Mouse (Mus musculus): ENCODE results near the gene Slc30a2.
"Not testable (repeated sequence)": the region's sequence is repeated elsewhere in the genome, so short reads cannot be mapped to it uniquely, and the experiment has no call there.

The Slc30a2 gene

DNA sequence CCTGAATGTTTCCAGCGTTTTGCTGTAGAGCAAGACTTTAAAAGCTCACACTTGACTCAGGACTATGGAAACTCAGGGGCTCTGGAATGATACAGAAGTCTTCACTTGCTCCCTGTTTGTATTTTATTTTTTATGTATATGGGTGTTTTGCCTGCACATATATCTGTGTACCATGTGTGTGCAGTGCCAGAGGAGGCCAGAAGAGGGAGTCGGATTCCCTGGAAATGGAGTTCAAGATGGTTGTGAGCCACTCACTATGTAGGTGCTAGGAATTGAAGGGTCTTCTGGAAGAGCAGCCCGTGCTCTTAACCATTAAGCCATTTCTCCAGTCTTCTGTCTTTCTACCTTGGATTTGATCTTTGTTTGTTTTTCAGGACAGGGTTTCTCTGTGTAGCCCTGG lies 21.5 kb upstream of the Slc30a2 start:
- DNase-seq = no peak

DNA sequence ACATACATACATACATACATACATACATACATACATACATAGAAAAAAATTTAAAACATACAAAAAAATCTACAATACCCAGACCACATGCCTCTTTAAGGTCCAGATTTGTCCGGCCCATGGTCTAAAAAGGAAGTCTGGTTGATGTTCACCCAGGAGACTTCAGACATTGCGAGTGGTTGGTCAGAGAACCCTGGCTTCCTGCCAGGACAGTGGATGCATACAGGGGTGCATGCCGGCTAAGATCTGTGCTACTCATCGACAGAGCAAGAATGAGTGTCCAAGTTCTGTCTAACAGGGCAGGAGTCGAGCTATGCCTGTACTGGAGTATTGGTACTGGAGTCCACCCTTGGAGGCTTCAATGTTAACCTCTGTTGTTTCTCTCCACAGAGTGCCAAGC lies 18.3 kb upstream of the Slc30a2 start:
- no peak for DNase-seq

DNA sequence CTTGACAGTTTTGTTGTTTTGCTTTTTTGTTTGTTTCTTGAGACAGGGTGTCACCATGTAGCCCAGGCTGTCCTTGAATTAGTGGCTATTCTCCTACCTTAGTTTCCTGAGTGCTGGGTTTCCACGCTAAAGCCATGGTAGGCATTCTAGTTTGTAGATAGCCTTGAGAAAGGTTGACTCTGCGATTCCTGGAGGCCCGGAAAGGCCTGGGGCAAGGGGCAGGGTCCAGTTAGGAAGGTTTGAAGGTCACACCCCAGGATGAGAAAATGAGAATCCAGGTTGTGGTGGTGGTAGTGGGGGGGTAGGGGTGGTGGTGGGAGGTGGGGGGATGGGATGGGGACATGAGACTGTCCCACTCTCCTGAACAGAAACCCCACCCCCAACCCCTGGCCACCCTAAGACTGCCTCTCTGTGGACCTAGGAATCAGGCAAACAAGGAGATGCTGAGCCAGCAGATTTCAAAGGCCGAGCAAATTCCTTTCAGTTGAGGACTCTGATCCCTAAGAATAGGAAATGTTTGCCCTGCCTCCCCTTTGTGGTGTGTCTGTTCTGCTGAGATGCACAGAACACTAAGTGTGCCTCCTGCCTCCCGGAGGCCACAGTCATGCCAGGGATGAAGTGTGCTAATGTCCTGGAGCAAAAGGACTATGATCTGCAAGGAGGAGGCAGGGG lies 16.0 kb upstream of the Slc30a2 start:
- no peak for DNase-seq

DNA sequence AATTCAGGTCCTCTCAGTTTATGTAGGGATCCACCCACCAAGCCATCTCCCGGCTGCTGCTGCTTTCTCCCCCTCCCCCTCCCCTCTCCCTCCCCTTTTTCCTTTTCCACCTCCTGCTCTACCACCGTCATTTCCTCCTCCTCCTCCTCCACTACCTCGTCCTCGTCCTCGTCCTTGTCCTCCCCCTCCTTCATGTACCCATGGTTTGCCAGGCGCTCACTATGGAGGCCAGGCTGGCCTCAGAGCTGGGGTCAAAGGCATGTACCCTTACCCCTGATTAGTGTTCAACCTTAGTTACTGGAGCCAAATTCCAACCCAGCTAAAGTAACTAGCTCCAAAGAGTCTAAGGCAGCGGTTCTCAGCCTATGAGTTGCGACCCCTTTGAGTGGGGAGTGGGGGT lies 14.8 kb upstream of the Slc30a2 start:
- no peak for DNase-seq

DNA sequence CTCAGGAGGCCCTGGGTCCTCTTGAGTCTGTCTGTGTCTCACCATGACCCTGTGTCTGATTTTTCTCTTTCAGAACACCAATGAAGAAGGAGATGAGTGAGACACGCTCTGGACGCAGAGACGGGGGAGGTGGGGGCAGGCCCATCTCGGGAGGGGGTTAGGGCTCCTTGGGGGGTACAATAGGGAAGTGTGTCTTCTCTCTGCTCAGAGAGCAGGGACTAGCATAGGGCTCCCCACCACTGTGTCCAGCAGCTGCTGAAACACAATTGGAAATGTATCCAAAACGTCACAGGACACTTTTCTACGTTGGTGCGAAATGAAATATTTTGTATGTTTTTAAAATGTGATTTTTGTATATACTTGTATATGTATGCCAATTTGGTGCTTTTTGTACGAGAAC lies 14.1 kb upstream of the Slc30a2 start:
- no peak for DNase-seq

DNA sequence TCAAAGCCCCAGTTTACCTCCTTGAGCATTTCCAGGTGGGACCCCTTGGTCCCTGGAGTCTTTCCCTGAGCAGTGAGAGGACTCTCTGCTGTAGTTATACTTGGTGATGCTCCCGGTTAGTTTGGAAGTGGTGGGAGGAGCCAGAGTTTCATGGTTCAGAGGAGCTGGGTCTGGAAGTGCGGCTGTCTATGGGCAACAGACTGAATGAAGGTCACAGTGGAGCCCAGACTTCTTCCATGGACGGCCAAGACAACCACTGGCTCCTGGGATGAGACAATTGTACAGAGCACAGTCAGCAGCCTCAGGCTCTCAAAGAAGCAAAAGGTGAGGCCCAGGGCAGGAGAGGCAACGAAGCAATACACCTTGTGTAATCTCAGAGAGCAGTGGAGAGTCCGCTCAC lies 12.7 kb upstream of the Slc30a2 start:
- no peak for DNase-seq

DNA sequence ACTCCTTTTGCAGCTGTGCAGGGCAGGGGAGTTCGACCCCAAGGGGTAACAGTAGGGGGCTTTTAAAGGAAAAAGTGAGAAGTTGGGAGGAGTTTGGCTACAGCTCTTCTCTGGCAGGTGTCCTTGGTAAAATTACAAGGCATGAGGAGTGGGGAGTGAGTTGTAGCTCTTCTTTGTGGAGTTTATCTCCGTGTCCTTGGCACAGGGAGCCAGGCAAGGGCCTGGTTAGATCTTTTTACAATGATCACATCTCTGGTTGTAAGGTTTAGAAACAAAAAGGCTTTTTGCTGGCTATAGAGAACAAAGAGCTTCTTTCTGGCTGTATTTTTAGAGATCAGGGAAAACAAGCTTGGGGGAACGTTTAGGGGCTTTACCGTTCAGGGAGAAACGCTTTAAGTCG lies 1.8 kb upstream of the Slc30a2 start:
- DNase-seq = not testable (repeated sequence)

DNA sequence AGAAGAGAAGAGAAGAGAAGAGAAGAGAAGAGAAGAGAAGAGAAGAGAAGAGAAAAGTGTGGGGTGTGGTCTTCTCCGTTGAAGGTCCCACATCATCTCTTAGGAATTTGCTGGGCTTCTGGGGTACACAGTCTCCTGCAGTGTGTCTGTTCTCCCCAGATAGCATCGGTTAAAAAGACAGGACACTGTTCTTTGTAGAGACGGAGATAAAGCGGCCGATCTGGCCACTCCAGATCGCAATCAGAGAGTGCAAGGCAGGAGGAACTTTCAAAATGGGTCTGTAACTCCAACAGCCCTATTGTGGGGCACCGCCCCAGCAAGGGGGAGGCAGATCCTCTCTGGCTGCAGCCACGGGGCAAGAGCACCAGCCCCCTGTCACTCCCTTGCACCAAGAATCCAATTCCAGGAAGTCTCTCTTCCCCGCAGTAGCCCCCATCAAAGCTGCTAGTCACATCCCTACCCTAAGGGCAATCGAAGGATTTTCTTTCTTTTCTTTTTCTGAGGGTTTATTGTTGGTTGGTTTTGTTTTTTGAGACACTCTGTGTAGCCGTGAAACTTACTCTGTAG lies 685 bp upstream of the Slc30a2 start:
- DNase-seq = no peak

DNA sequence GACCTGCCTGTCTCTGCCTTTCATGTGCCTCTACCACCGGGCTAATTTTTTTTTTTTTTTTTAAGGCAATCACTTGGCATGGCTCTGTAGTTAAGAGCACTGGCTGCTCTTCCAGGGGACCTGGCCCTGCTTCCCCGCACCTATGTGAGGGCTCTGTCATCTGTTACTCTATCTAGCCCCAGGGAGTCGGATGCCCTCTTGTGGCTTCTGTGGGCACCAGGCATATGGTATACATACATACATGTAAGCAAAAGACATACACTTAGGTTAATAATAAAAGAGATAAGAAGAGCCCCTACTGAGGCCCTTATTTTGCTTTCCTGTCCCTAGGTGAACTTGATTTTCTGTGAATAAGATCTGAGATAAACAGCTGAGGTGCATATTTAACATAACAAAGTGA lies 1.6 kb downstream of the Slc30a2 start:
- no peak for DNase-seq

DNA sequence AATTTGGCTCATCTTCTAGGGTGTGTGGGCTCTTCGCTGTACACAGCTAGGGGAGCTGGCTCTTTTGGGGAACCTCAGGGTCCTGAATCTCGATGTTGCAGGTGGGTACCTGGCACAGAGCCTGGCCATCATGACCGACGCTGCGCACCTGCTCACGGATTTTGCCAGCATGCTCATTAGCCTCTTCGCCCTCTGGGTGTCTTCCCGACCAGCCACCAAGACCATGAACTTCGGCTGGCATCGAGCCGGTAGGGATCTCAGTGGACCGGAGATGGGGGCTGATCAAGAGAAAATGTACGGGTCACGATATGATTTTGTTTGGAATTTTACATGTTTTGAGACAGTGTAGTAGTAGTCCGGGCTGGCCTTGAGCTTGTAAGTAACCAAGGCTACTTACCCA lies 2.8 kb downstream of the Slc30a2 start:
- no peak for DNase-seq

DNA sequence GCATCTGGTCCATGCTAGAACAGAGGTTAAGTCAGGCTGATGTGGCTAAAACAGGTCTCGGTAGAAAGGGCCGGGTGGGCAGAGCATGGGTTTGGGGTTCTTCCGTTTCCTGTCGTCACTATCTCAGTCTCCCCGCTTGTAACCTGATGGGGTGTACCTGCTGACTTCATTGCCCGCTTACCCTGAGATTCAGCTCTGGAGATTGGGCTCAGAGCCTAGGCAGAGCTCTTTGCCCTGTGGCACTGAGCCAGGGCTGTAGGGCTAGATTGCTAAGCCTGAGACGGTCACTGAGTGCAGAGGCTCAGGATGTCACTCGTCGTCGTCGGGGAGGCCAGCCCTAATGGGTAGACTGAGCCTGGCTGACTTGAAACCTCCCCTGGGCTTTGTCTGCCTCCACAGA lies 5.1 kb downstream of the Slc30a2 start:
- DNase-seq = no peak

DNA sequence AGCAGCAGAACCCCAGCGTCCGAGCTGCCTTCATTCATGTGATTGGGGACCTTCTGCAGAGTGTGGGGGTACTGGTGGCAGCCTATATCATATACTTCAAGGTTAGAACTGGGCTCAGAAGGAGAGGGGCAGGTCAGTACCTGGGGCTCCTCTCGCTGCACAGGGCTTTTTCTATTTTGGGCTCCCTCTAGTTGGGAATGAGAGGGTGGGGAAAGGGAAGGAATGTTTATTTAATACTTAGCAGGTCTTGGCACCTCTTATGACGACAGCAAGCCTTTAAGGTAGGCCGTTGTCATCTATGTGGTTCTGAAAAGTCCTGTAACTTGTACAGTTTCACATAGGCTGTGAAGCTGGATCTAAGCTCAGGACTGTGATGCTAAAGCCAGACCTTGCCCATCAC lies 5.6 kb downstream of the Slc30a2 start:
- no peak for DNase-seq

DNA sequence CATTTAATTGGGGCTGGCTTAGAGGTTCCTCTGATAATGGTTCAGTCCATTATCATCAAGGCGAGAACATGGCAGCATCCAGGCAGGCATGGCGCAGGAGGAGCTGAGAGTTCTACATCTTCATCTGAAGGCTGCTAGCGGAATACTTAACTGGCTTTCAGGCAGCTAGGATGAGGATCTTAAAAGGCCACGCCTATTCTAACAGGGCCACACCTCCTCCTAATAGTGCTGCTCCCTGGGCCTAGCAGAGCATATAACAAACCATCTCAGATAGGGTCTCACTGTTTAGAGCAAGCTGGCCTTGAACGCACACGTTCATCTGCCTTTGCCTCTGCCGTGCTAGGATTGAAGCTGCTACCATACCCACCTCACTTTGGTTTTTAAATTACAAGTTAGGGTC lies 6.8 kb downstream of the Slc30a2 start:
- DNase-seq = no peak

DNA sequence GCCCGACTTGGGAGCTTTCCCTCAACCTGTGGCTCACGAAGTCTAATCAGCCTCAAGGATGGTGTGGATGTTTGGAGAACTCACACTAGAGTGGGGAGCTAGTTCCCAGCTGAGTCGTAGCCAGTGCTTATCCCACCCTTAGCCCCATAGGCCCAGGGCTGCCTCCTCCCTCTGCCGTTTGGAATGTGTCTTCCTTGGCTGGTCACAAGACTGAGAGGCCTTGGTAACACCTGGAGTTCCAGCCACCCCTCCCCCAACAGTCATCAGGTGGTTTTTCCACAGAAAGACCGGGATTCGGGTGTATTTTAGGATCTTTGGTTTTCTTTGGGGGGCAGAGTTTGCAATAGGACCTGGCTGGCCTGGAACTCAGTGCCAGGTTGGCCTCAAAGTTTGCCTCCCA lies 7.7 kb downstream of the Slc30a2 start:
- DNase-seq = no peak

DNA sequence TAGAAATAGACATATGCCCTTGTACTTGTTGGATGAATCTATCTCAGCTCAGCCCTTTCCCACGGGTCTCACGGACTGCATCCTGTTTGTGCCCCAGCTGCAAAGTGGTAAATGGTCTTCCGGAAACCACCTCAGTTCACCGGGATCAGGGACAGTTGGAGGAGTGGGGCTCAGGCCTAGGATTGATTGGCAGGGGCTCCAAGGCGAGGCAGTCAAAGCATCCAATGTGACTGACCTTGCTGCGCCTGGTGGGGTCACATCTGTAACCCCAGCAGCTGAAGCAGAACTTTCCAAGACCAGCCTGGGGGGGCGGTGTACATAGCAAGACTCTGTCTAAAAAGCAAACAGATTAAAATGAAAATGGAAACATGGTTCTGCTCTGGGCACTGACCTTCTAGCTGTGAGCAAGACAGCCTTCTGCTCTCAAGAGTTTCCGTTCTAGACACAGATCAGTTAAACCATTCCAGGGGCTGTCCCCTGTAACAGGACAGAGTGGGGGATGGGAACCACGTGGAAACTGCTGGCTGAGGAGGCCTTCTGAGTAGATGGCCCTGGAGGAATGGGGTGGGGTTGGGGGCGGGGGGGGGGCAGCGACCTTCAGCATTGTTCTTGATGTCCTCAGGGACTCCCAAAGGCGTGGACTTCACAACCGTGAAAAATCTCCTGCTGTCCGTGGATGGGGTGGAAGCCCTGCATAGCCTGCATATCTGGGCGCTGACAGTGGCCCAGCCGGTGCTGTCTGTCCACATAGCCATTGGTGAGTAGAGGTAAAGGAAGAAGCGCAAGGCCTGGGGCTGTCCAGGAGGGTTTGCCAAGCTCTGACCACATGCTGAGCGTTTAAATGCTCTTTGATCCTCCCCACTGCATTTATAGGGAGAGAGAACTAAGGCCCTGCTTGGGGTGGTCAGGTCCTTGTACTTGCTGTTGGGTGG lies 8.6 kb downstream of the Slc30a2 start:
- DNase-seq = no peak

DNA sequence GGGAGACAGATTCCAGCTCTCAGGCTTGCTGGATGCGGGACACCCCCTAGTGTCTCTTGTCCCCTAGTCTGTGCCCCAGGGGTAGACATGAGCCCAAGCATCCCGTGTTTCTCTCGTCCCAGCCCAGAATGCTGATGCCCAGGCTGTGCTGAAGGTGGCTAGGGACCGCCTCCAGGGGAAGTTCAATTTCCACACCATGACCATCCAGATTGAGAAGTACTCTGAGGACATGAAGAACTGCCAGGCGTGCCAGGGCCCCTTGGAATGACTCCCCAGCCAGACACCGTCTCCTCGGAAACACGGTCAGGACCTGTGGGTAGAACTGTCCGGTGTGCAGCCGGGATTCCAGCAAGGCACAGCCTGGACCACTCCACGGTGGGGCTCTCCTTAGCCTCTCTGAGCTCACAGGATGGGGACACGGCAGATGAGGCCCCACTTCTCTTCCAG lies 9.3 kb downstream of the Slc30a2 start:
- DNase-seq = no peak

DNA sequence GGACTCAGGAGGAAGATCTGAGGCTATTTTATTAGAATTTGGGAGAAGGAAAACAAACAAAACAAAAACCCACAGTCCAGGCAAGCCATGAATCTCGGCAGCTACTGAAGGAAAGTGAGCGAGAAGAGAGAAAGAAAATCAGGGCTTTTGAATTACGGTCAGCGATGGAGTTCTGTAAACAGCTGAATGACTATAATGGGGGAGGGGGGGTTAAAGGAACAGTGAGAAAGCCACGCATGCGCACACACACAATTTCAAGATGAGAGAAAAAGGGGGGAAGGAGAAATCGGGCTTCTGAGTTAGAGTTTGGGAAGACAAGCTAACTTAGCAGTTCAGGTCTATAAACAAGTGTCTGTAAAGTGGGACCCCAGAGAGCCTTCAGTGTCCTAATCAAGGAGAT lies 9.9 kb downstream of the Slc30a2 start:
- DNase-seq = no peak

DNA sequence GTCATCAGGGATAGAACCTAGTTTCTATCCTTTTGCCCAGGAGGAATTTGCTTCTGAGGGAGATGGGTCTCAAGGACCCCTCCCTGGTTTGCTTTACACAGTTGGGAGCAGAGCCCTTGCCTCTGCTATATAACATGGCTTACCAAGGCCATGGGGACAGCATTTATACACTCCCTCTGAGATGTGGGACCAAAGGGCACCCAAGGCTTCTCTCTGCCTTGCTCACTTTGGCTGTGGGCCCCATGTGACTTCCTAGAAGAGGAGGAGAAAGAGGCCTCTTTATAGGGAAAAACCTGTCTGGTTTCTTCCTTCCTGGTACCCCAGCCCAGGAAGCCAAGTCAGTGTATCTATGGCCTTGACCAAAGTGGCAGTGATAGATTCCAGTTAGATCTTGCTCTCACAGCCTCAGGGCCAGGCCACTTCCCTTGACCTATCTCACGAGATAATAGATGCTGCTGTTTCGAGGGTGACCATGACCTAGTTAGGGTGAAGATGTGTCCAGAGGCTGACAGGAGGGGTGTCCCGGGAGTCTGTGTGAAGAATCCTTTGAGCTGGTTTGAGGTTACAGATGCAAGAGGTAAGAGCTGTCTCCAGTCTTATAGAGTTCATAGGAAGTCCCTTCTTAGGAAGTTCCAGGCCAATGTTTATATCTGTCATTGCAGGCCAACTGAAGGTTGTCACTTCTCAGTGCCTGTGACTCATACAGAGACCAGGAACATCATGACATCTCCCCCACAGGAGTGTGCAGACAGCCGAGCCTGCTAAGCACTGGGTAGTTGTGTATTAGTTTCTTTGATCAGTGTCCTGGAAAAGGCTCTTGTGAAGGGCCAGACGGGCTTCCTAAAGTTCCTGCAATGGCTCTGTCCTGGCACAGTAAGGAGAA lies 10.8 kb downstream of the Slc30a2 start:
- DNase-seq = no peak

DNA sequence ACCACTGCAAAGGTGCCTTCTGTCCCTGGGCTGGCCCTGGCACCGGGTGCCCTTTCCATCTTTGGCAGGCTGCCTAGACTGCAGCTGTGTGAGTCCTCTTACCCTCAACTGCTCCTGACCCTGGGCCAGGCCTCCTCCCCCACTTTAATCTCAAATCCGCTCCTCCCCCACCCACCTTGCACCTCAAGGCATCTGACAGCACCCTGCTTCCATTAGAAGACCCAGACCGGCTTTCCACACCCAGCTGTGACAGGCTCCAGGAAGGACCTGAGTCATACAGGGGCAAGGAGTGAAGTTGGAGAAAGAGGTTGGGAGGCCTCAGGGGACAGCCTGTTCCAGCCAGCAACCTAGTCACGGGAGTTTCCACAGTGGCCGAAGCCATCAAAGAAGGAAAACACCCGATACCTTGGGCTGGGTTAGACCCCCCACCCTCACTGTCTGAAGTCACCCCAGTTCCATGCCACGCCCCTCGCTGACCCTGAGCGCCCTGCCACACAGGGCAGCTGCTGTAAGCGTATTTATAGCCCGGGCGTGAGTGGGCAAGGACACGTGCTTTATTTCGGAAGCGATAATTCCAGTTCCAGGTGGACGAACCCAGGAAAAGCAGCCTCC lies 13.0 kb downstream of the Slc30a2 start:
- DNase-seq = no peak

DNA sequence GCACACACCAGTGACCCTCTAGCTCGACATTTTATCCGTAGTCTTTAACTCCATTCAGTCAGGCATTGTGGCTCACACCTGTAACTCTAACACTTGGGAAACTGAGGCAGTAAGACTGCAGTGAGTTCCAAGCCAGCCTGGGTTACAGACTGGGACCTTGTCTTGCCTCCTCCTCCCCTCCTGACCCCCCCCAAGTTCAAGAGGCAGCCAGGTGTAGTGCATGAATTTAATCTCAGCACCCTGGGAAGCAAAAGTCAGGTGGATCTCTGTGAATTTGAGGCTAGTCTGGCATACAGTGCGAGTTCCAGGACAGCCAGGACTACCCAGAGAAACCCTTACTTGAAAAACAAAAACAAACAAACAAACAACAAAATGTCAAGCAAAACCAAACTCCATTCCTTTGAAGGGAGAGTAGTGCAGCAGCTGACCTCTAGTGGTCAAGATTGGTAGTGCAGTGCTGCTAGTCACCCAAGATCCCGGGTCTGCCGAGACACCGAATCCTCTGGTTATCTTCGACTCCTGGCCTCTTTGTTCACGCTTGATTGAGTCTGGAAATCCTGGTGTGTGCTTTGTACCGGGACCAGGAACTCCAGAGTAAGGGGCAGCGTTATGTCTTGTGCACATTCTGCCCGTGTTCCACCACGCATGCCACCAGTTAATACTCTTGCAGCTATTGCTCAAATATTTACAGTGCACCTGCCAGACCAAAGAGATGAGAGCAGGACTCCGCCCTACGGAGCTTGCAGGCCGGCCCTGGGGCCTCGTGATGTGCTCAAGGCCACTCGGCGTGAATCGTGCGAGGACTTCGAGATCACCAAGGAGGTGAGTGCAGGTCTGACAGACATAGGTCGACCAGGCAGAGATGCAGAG lies 13.8 kb downstream of the Slc30a2 start:
- peak; percentile 59 for DNase-seq

DNA sequence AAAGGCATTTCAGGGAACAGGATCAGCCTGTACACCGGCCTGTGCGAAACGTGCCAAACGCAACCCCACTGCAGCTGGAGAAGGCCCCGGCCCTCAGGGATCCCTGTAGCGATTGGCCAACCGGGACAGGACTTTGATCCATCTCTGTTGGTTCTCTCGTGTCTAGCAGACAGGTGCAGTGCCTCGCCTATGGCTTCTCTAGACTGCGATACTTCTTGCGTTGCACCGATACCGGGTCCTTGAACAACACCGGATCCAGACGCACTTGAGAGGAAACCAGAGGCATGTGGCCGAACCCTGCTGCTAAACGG lies 14.4 kb downstream of the Slc30a2 start:
- DNase-seq = no peak

DNA sequence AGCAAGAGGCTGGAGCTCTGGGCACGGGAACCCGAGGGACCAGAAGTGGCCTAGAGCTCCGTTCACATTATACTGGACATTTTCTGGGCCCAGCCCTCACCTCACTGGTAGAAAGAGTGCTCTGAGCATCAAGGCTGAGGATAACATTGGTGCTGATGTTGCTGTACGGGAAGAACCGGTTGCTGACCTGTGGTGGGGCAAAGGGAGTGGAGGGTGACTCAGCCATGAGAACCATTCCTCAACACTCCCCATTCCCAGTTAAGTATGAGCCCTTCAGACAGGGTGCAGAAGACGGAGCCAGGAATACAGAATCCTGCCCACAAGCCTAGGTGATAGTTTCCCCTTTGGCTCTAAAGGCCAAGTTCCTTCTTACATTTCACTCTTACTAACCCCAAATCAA lies 16.7 kb downstream of the Slc30a2 start:
- no peak for DNase-seq
